Mouse (Mus musculus) liver, adult 2 months (tissue): ENCODE results near the gene Tbc1d19.

ENCODE experiments used
- CTCF ChIP-seq: fragments of 200-500 bp; IDR thresholded peaks from 2 replicates; pipeline ENCODE4 v1.5.1; 2011; ENCODE audit warnings: low read depth, low read length, control low read depth
- POLR2A ChIP-seq: fragments of 200-500 bp; IDR thresholded peaks from 2 replicates; pipeline ENCODE4 v1.6.1; 2011; ENCODE audit warnings: low read length, control low read depth; ENCODE audit not compliant: insufficient read depth; ENCODE audit errors: extremely low read depth

GRCm38 (mm10) chr5:53927886-53928285, 118.5 kb downstream of the Tbc1d19 start:
- no peak for TF ChIP-seq POLR2A
- no peak for TF ChIP-seq CTCF
